Mouse (Mus musculus) CH12F3 (cell line): ENCODE measurements around the gene Mns1.
"Not testable (repeated sequence)": the region's sequence is repeated elsewhere in the genome, so short reads cannot be mapped to it uniquely, and the experiment has no call there.

ENCODE experiments used
- in situ Hi-C: fragments of 300-500 bp; cut with MboI; formaldehyde crosslinking; loops from 2 replicates; pipeline ENCODE4 v1.14.3; 2020; ENCODE audit warnings: low sequenced_read_pairs

Mns1 gene

DNA sequence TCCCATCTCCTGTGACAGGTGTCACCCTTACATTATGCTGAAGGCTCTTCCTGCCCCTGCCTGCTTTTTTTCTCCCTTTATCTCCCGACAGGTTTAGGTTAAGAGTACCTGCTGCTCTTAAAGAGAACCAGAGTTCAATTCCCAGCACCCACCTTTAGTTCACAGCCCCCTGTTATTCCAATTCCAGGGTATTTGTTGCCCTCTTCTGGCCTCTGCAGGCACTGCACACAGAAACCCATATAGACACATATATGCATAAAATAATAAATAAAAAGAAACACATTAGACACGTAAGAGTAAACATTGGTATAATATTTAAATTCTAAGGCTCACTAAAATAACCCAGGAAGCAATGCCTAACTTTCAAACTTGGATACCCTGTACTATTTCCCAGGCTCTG lies 15.1 kb upstream of the Mns1 start:
- in situ Hi-C loops = loop anchor here (25.0 kb wide), 2 partner anchors 585 to 785 kb away; no protein-coding TSS in a partner anchor

- in situ Hi-C loops = no loop called here
Measured at GRCm38 (mm10) chr9:72425300-72425850, 12.4 kb upstream of the Mns1 start.

DNA sequence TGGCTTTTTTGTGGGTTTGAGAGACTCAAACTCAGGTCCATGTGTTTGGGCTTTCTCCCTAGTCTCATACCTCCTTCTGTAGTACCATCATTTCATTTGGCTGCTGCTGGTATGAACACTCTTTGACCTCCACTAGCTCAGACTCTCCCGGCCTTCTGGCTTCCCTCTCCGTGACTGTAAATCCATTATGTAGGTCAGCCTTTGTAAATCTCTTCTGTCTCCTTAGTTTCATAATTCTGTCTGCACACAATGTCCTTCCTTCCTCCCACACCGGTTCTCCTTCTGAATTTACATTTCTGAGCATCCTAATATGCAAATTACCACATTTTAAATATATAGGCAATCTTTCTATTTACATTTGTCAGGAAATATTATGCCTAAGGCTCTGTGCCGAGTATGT lies 9.9 kb upstream of the Mns1 start:
- in situ Hi-C loops = no loop called here

GRCm38 (mm10) chr9:72434876-72435275 lies 2.9 kb upstream of the Mns1 start:
- in situ Hi-C loops = no loop called here

GRCm38 (mm10) chr9:72438749-72439148 lies 938 bp downstream of the Mns1 start:
- in situ Hi-C loops = no loop called here

GRCm38 (mm10) chr9:72440358-72440757 lies 2.5 kb downstream of the Mns1 start:
- in situ Hi-C loops = no loop called here

- in situ Hi-C loops = no loop called here
Measured at GRCm38 (mm10) chr9:72440948-72441926, 3.4 kb downstream of the Mns1 start.

GRCm38 (mm10) chr9:72441927-72442715 lies 4.3 kb downstream of the Mns1 start:
- in situ Hi-C loops = no loop called here

DNA sequence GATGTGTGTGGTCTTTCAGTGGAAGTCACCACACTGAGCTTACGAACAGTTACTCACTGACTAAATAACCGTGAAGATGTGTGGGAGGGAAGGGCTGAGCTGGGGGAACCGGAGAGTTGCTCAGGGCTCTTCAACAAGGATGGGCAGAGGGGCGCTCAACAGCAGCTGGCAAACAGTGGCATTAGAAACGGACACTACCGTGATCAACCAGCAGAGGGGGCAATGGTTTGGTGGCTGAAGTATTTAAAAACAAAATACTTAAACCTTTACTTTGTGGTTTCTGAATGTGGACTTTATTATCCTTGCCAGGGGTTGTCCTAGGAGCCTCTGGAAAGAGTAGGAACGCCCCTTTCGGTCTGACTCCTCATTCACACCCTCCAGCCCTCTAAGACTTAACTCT lies 10.2 kb downstream of the Mns1 start:
- in situ Hi-C loops = no loop called here

GRCm38 (mm10) chr9:72449367-72449766 lies 11.6 kb downstream of the Mns1 start:
- in situ Hi-C loops = no loop called here

- in situ Hi-C loops = no loop called here
Measured at GRCm38 (mm10) chr9:72449841-72450240, 12.0 kb downstream of the Mns1 start.

DNA sequence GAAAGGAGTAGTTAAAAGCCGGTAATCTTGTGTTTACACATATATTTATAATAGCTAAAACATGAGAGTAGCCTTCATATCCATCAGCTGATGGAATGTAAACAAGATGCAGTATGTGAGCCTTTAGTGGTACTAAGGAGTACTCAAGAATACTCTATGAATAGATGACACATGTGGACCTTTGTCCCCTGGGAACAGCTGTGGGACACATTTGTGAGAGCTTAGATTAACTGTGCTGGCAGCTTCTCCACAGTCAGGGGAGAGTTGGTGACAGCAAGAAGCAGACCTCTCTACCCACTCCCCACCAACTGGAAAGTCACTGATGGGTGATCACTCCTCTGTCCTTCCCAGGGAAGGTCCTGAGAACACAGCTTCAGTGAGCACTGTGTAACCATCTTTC lies 12.6 kb downstream of the Mns1 start:
- in situ Hi-C loops = no loop called here

DNA sequence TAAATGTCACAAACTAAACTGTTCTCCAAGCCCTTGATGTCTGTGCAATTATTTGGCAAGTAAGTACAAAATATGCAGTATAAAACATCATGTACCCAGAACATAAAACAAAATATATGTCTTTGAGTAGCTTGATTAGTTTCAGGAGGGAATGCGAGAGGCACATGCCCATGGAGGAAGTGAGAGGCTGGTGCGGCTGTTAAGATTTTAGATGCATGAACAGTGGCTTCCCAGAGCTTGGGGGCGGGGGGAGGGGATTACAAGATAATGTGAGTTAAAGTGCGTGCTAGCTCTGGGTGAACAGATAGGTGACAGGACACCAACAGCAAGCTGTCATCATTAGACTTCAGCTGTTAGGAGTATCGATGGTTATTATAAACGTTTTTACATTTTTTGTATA lies 13.3 kb downstream of the Mns1 start:
- in situ Hi-C loops = no loop called here

GRCm38 (mm10) chr9:72454281-72454680 lies 16.5 kb downstream of the Mns1 start:
- in situ Hi-C loops = not testable (repeated sequence)

DNA sequence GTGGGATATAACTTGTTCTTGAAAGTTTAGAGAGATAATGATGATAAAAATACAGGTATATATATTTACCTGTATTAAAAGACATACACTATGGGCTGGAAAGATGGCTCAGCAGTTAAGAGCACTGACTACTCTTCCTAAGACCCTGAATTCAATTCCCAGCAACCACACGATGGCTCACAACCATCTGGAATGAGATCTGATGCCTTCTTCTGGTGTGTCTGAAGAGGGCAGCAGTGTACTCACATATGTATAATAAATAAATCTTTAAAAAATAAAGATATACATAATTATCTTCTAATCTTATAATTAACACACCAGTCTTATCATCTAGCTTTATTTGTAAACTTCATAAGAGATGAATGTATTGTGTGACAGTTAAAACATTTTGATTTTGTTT lies 18.6 kb downstream of the Mns1 start:
- in situ Hi-C loops = no loop called here

DNA sequence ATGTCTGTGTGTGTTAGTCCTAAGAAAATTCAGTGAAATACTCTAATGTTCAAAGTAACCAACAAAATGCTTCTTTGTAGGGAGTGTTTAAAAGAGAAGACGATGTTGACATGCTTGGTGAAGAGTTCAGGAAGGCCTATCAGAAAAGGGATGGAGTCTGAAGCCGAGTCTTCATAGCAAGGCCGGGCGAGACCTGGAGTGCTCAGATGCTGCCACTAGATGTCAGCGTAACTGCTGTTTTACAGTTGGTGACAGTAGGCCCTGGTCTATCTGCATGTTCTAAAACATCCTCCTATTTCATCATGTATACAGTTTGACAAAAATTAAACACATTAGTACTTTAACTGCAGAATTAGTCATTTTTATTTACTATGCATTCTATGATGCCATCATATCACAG lies 20.4 kb downstream of the Mns1 start:
- in situ Hi-C loops = no loop called here

DNA sequence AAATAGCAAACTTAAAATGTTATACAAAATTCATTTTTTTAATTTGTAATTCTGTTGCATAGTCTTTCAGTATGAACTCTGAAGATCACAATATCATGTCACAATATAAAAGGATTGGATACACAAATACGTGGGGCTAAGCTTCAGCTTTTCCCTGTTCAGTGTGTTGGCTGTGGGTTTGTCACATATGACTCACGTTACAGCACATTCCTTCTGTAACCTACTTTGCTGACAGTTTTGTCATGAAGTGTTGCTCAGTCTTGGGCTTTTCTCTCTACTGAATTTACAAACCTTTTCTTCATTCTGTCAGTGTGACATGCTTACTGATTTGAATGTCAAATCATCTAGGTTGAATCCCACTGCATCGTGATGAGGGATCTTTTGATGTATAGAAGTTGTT lies 21.9 kb downstream of the Mns1 start:
- in situ Hi-C loops = no loop called here

DNA sequence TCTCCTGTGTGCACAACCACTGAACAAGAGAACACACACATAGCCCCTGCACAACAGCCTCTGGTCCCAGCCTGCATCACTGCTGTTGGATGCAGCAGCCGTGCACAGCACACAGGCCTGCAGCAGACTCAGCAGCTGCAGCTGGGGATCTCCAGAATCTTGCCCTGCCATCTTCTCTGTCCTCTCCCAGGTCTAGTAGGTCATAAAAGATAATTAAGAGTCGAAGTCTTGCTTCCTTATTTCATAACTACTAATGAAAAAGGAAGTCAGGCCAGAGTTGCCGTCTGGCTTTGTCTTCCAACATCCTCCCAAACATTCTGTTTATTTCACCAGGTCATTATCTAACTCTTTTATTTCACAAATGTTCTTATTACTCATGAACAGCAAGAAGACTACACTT lies 23.0 kb downstream of the Mns1 start:
- in situ Hi-C loops = no loop called here

- in situ Hi-C loops = no loop called here
Measured at GRCm38 (mm10) chr9:72462427-72462826, 24.6 kb downstream of the Mns1 start.

- in situ Hi-C loops = no loop called here
Measured at GRCm38 (mm10) chr9:72464806-72465205, 27.0 kb downstream of the Mns1 start.

DNA sequence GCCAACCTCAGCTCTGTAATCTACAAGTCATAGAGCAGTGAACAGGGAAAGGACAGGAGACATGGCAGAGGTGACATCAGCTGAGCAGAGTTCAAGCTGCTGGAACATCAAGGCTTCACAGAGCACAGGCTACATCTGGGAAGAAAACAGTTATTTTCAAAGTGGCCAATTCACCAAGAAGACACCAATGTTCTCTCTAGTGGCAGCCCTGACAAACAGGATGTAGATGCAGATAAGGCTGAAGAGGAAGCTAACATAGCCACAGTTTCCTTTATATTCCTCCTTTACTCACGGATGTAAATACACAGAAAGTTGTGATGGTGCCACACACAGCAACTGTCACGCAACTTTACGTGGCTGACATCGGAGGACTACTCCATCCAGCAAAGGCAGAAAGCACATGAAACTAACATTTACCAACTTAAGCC lies 28.0 kb downstream of the Mns1 start:
- in situ Hi-C loops = no loop called here
